Mouse (Mus musculus) testis, adult 2 months (tissue): ENCODE measurements around the gene Tjp1.

Source experiments
- CTCF ChIP-seq: fragments of 200-500 bp; IDR thresholded peaks from 2 replicates; pipeline ENCODE4 v1.5.1; 2012; ENCODE audit warnings: low read depth, mild to moderate bottlenecking, inconsistent platforms, low read length, moderate library complexity; ENCODE audit not compliant: control insufficient read depth, insufficient read depth, insufficient replicate concordance
- POLR2A ChIP-seq: fragments of 200-500 bp; IDR thresholded peaks from 2 replicates; pipeline ENCODE4 v1.6.1; 2012; ENCODE audit warnings: low read depth, mild to moderate bottlenecking, inconsistent platforms, low read length, moderate library complexity; ENCODE audit not compliant: control insufficient read depth

GRCm38 (mm10) chr7:65356204-65356603 lies 171.4 kb downstream of the Tjp1 start:
- TF ChIP-seq POLR2A, result no peak
- TF ChIP-seq CTCF, result no peak
